Mouse (Mus musculus): ENCODE results near the gene Klhdc1. TPM values are rescaled to one million over a fixed set of nuclear protein-coding genes. Genes with fewer than 3 reads are reported as not detected.
A peak's percentile ranks its signal among the peaks of the same experiment; 100 is the strongest.

Klhdc1 gene
- polyA plus RNA-seq (2015; fragmentation: Nextera tagmentation; extraction: Ambion mirVana): 6.2 and 7.8 TPM in 2 replicates

- no peak for ATAC-seq (ENCODE audit: low read depth)
- no peaks in the 10 kb centered on the region for H3K36me3 ChIP-seq (ENCODE audit: control insufficient read depth, insufficient read depth, low read length)
- WGBS: 64% methylated on average over 6 of the region's 6 CpGs
These were observed at the start of gene Klhdc1 for GRCm38 (mm10) chr12:69240876-69241275. Gene Klhdc1 (plus strand): TSS chr12:69241176.

GRCm38 (mm10) chr12:69191396-69191795 lies 49.6 kb upstream of the Klhdc1 start:
- H3K36me3 ChIP-seq (ENCODE audit: control insufficient read depth, insufficient read depth, low read length): peaks cover 19% of the 10 kb centered on the region
- ATAC-seq (ENCODE audit: low read depth): no peak
- 96% methylated on average over 5 of the region's 5 CpGs for WGBS
- H3K27me3 ChIP-seq (ENCODE audit: control insufficient read depth, insufficient read depth, low read depth, low read length): no peaks in the 10 kb centered on the region
- no peaks in the 10 kb centered on the region for H3K9me3 ChIP-seq (ENCODE audit: control insufficient read depth, low read length)
- H3K4me2 ChIP-seq (ENCODE audit: low read depth, low read length): no peak overlapping the region
- H3K4me1 ChIP-seq (replicated peaks; ENCODE audit: control insufficient read depth, insufficient read depth, low read length): peaks cover 15% of the 10 kb centered on the region
- no peak overlapping the region for H3K27ac ChIP-seq (ENCODE audit: low read length)
- H3K9ac ChIP-seq (ENCODE audit: low read length): no peak overlapping the region
- H3K4me3 ChIP-seq (ENCODE audit: low read length): no peak overlapping the region

More at GRCm38 (mm10) chr12:69240876-69241275, at the start of gene Klhdc1:
- no peaks in the 10 kb centered on the region for H3K4me1 ChIP-seq (replicated peaks; ENCODE audit: control insufficient read depth, insufficient read depth, low read length)
- H3K4me3 ChIP-seq (ENCODE audit: low read length): peak within 1 kb of the TSS; percentile 73
- peak within 1 kb of the TSS; percentile 81 for H3K4me2 ChIP-seq (ENCODE audit: low read depth, low read length)
- H3K27ac ChIP-seq (ENCODE audit: low read length): peak within 1 kb of the TSS; percentile 87
- peak within 1 kb of the TSS; percentile 92 for H3K9ac ChIP-seq (ENCODE audit: low read length)
- no peaks in the 10 kb centered on the region for H3K27me3 ChIP-seq (ENCODE audit: control insufficient read depth, insufficient read depth, low read depth, low read length)
- H3K9me3 ChIP-seq (ENCODE audit: control insufficient read depth, low read length): no peaks in the 10 kb centered on the region

GRCm38 (mm10) chr12:69192637-69193036 lies 48.3 kb upstream of the Klhdc1 start:
- peaks cover 7% of the 10 kb centered on the region for H3K4me1 ChIP-seq (replicated peaks; ENCODE audit: control insufficient read depth, insufficient read depth, low read length)
- 89% methylated on average over 2 of the region's 2 CpGs for WGBS
- ATAC-seq (ENCODE audit: low read depth): no peak

GRCm38 (mm10) chr12:69196444-69197377 lies 44.3 kb upstream of the Klhdc1 start, which contains the start of gene Gm49383:
Gene Gm49383 (minus strand): TSS chr12:69197104.
- Histone ChIP-seq H3K27me3 (ENCODE audit: control insufficient read depth, insufficient read depth, low read depth, low read length) (no peaks in the 10 kb centered on the region), H3K9ac (ENCODE audit: low read length) (peak within 1 kb of the TSS; percentile 84), H3K4me2 (ENCODE audit: low read depth, low read length) (peak within 1 kb of the TSS; percentile 99), H3K36me3 (ENCODE audit: control insufficient read depth, insufficient read depth, low read length) (peaks cover 6% of the 10 kb centered on the region; the same call in 1 of the 2 replicates), H3K4me3 (ENCODE audit: low read length) (peak within 1 kb of the TSS; percentile 98), H3K4me1 (replicated peaks; ENCODE audit: control insufficient read depth, insufficient read depth, low read length) (peaks cover 21% of the 10 kb centered on the region), H3K9me3 (ENCODE audit: control insufficient read depth, low read length) (no peaks in the 10 kb centered on the region), H3K27ac (ENCODE audit: low read length) (peak within 1 kb of the TSS; percentile 86)
- ATAC-seq (ENCODE audit: low read depth): peak; percentile 86
- under 1% methylated on average over 75 of the region's 75 CpGs for WGBS

More at GRCm38 (mm10) chr12:69192637-69193036, 48.3 kb upstream of the Klhdc1 start:
- peaks cover 19% of the 10 kb centered on the region for H3K36me3 ChIP-seq (ENCODE audit: control insufficient read depth, insufficient read depth, low read length)
- H3K9me3 ChIP-seq (ENCODE audit: control insufficient read depth, low read length): no peaks in the 10 kb centered on the region
- no peak overlapping the region for H3K27ac ChIP-seq (ENCODE audit: low read length)
- H3K27me3 ChIP-seq (ENCODE audit: control insufficient read depth, insufficient read depth, low read depth, low read length): no peaks in the 10 kb centered on the region
- no peak overlapping the region for H3K9ac ChIP-seq (ENCODE audit: low read length)
- no peak overlapping the region for H3K4me2 ChIP-seq (ENCODE audit: low read depth, low read length)
- no peak overlapping the region for H3K4me3 ChIP-seq (ENCODE audit: low read length)

GRCm38 (mm10) chr12:69197378-69198163 lies 43.4 kb upstream of the Klhdc1 start:
- peak overlapping the region; percentile 99 for H3K4me2 ChIP-seq (ENCODE audit: low read depth, low read length)
- H3K9ac ChIP-seq (ENCODE audit: low read length): peak overlapping the region; percentile 84
- H3K4me1 ChIP-seq (replicated peaks; ENCODE audit: control insufficient read depth, insufficient read depth, low read length): peaks cover 21% of the 10 kb centered on the region
- H3K4me3 ChIP-seq (ENCODE audit: low read length): peak overlapping the region; percentile 98
- ATAC-seq (ENCODE audit: low read depth): peak; percentile 70
- H3K27ac ChIP-seq (ENCODE audit: low read length): peak overlapping the region; percentile 86
- peaks cover 12% of the 10 kb centered on the region for H3K36me3 ChIP-seq (ENCODE audit: control insufficient read depth, insufficient read depth, low read length)
- H3K9me3 ChIP-seq (ENCODE audit: control insufficient read depth, low read length): no peaks in the 10 kb centered on the region
- WGBS: under 1% methylated on average over 85 of the region's 94 CpGs
- H3K27me3 ChIP-seq (ENCODE audit: control insufficient read depth, insufficient read depth, low read depth, low read length): no peaks in the 10 kb centered on the region

GRCm38 (mm10) chr12:69198164-69198535 lies 42.8 kb upstream of the Klhdc1 start, which contains the start of gene Dnaaf2:
Gene Dnaaf2 (minus strand): TSS chr12:69198429.
- H3K4me3 ChIP-seq (ENCODE audit: low read length): peak within 1 kb of the TSS; percentile 98
- H3K27me3 ChIP-seq (ENCODE audit: control insufficient read depth, insufficient read depth, low read depth, low read length): no peaks in the 10 kb centered on the region
- H3K9ac ChIP-seq (ENCODE audit: low read length): peak within 1 kb of the TSS; percentile 84
- peaks cover 12% of the 10 kb centered on the region for H3K36me3 ChIP-seq (ENCODE audit: control insufficient read depth, insufficient read depth, low read length)
- peak; percentile 53 for ATAC-seq (ENCODE audit: low read depth)
- no peaks in the 10 kb centered on the region for H3K9me3 ChIP-seq (ENCODE audit: control insufficient read depth, low read length)
- H3K27ac ChIP-seq (ENCODE audit: low read length): peak within 1 kb of the TSS; percentile 86
- H3K4me2 ChIP-seq (ENCODE audit: low read depth, low read length): peak within 1 kb of the TSS; percentile 99
- WGBS: 1% methylated on average over 18 of the region's 18 CpGs
- H3K4me1 ChIP-seq (replicated peaks; ENCODE audit: control insufficient read depth, insufficient read depth, low read length): peaks cover 21% of the 10 kb centered on the region

GRCm38 (mm10) chr12:69198985-69199384 lies 42.0 kb upstream of the Klhdc1 start:
- H3K36me3 ChIP-seq (ENCODE audit: control insufficient read depth, insufficient read depth, low read length): peaks cover 14% of the 10 kb centered on the region
- H3K27ac ChIP-seq (ENCODE audit: low read length): no peak overlapping the region
- H3K4me2 ChIP-seq (ENCODE audit: low read depth, low read length): no peak overlapping the region; the same call in 1 of the 2 replicates
- no peak for ATAC-seq (ENCODE audit: low read depth)
- H3K9ac ChIP-seq (ENCODE audit: low read length): no peak overlapping the region
- H3K27me3 ChIP-seq (ENCODE audit: control insufficient read depth, insufficient read depth, low read depth, low read length): no peaks in the 10 kb centered on the region
- H3K4me1 ChIP-seq (replicated peaks; ENCODE audit: control insufficient read depth, insufficient read depth, low read length): peaks cover 21% of the 10 kb centered on the region
- H3K4me3 ChIP-seq (ENCODE audit: low read length): no peak overlapping the region
- H3K9me3 ChIP-seq (ENCODE audit: control insufficient read depth, low read length): no peaks in the 10 kb centered on the region

- H3K4me3 ChIP-seq (ENCODE audit: low read length): no peak within 1 kb of the TSS
- H3K27me3 ChIP-seq (ENCODE audit: control insufficient read depth, insufficient read depth, low read depth, low read length): no peaks in the 10 kb centered on the region
- H3K9me3 ChIP-seq (ENCODE audit: control insufficient read depth, low read length): no peaks in the 10 kb centered on the region
- ATAC-seq (ENCODE audit: low read depth): no peak
- 78% methylated on average over 16 of the region's 16 CpGs for WGBS
- H3K9ac ChIP-seq (ENCODE audit: low read length): no peak within 1 kb of the TSS
- H3K4me1 ChIP-seq (replicated peaks; ENCODE audit: control insufficient read depth, insufficient read depth, low read length): peaks cover 3% of the 10 kb centered on the region; the same call in 1 of the 2 replicates
- H3K4me2 ChIP-seq (ENCODE audit: low read depth, low read length): no peak within 1 kb of the TSS
- peaks cover 21% of the 10 kb centered on the region for H3K36me3 ChIP-seq (ENCODE audit: control insufficient read depth, insufficient read depth, low read length)
- no peak within 1 kb of the TSS for H3K27ac ChIP-seq (ENCODE audit: low read length)
These were observed 36.7 kb upstream of the Klhdc1 start, which contains the start of gene Gm49384 for GRCm38 (mm10) chr12:69204052-69204833. Gene Gm49384 (minus strand): TSS chr12:69204267.

Data from lung, embryonic 16.5 days (tissue).